Mouse (Mus musculus): ENCODE data around the gene C530025M09Rik. TPM values are rescaled to one million over a fixed set of nuclear protein-coding genes. Genes with fewer than 3 reads are reported as not detected.

Gene C530025M09Rik
- total and polyA plus RNA-seq, 3 experiments, result not detected

- no peak for DNase-seq (ENCODE audit: extremely low read depth)
- Histone ChIP-seq H3K36me3 (replicated peaks in 1 of 2; ENCODE audit: control insufficient read depth in 1 of 2, insufficient read depth in 1 of 2, low read length in 1 of 2) (no peaks in the 10 kb centered on the region), H3K9ac (ENCODE audit: insufficient read depth, low read depth) (no peak overlapping the region), H3K9me3 (replicated peaks; ENCODE audit: low read length) (no peaks in the 10 kb centered on the region), H3K4me2 (ENCODE audit: insufficient read depth, low read depth, poor library complexity, severe bottlenecking) (no peak overlapping the region), H3K4me1 (ENCODE audit: control insufficient read depth in 1 of 2, insufficient read depth in 2 of 2) (no peaks in the 10 kb centered on the region), H3K27ac (ENCODE audit: insufficient read depth, low read depth) (no peak overlapping the region), H3K4me3 (replicated peaks in 1 of 3; ENCODE audit: low read depth in 2 of 3, low read length in 2 of 3, poor library complexity in 1 of 3) (no peak overlapping the region), H3K79me2 (replicated peaks; ENCODE audit: control insufficient read depth, extremely low read depth, insufficient read depth, poor library complexity, severe bottlenecking) (no peaks in the 10 kb centered on the region), H3K27me3 (replicated peaks) (peaks cover 1% of the 10 kb centered on the region)
- in situ Hi-C loops (cut with MboI; ENCODE audit: low pct_ligation_motif_present, low pct_unique_long_range_greater_than_20kb, low sequenced_read_pairs) (no loop called here), dilution Hi-C loops (cut with MboI; ENCODE audit: extremely low pct_ligation_motif_present, extremely low pct_unique_long_range_greater_than_20kb, low sequenced_read_pairs) (no loop called here)
- TF ChIP-seq ETS1 (conservative IDR thresholded peaks at IDR 0.05; ENCODE audit: low read depth, low read length) (no peak), CHD2 (IDR thresholded peaks at IDR 0.05; ENCODE audit: low read length) (no peak), TBP (conservative IDR thresholded peaks at IDR 0.05; ENCODE audit: low read depth, low read length) (no peak), E2F4 (IDR thresholded peaks at IDR 0.05; ENCODE audit: insufficient replicate concordance, low read depth, low read length) (no peak), MAZ (IDR thresholded peaks at IDR 0.05; ENCODE audit: low read depth, low read length) (no peak), PAX5 (IDR thresholded peaks at IDR 0.05; ENCODE audit: low read length) (no peak), CTCF (conservative IDR thresholded peaks at IDR 0.05 in 1 of 2, IDR thresholded peaks at IDR 0.05 in 1 of 2; ENCODE audit: low read depth in 2 of 2, low read length in 2 of 2) (no peak), ZMIZ1 (IDR thresholded peaks at IDR 0.05; ENCODE audit: low read depth, low read length) (no peak), RAD21 (IDR thresholded peaks at IDR 0.05; ENCODE audit: low read depth, low read length) (no peak), MYC (IDR thresholded peaks at IDR 0.05; ENCODE audit: low read depth, low read length) (no peak), USF1 (IDR thresholded peaks at IDR 0.05; ENCODE audit: low read depth, low read length) (no peak), UBTF (IDR thresholded peaks at IDR 0.05; ENCODE audit: low read depth, low read length) (no peak), MXI1 (IDR thresholded peaks at IDR 0.05; ENCODE audit: low read depth, low read length) (no peak), ZC3H11A (IDR thresholded peaks at IDR 0.05; ENCODE audit: low read depth, low read length) (no peak)
Observed at GRCm38 (mm10) chr2:149870496-149870895, 39.5 kb upstream of the C530025M09Rik start.

GRCm38 (mm10) chr2:149865914-149866435, 35.0 kb upstream of the C530025M09Rik start:
- Histone ChIP-seq H3K4me3 (replicated peaks in 1 of 3; ENCODE audit: low read depth in 2 of 3, low read length in 2 of 3, poor library complexity in 1 of 3) (no peak overlapping the region), H3K27ac (ENCODE audit: insufficient read depth, low read depth) (no peak overlapping the region), H3K4me2 (ENCODE audit: insufficient read depth, low read depth, poor library complexity, severe bottlenecking) (no peak overlapping the region), H3K4me1 (ENCODE audit: control insufficient read depth in 1 of 2, insufficient read depth in 2 of 2) (no peaks in the 10 kb centered on the region), H3K9ac (ENCODE audit: insufficient read depth, low read depth) (no peak overlapping the region), H3K36me3 (replicated peaks in 1 of 2; ENCODE audit: control insufficient read depth in 1 of 2, insufficient read depth in 1 of 2, low read length in 1 of 2) (no peaks in the 10 kb centered on the region), H3K79me2 (replicated peaks; ENCODE audit: control insufficient read depth, extremely low read depth, insufficient read depth, poor library complexity, severe bottlenecking) (no peaks in the 10 kb centered on the region), H3K27me3 (replicated peaks) (no peaks in the 10 kb centered on the region), H3K9me3 (replicated peaks; ENCODE audit: low read length) (no peaks in the 10 kb centered on the region)
- dilution Hi-C loops (cut with MboI; ENCODE audit: extremely low pct_ligation_motif_present, extremely low pct_unique_long_range_greater_than_20kb, low sequenced_read_pairs) (no loop called here), in situ Hi-C loops (cut with MboI; ENCODE audit: low pct_ligation_motif_present, low pct_unique_long_range_greater_than_20kb, low sequenced_read_pairs) (no loop called here)
- TF ChIP-seq KAT2A (IDR thresholded peaks at IDR 0.05; ENCODE audit: insufficient replicate concordance, low read length) (no peak), IRF4 (IDR thresholded peaks at IDR 0.05; ENCODE audit: low read depth, low read length) (no peak), BHLHE40 (IDR thresholded peaks at IDR 0.05; ENCODE audit: low read depth, low read length) (no peak), PAX5 (IDR thresholded peaks at IDR 0.05; ENCODE audit: low read length) (no peak), MAX (IDR thresholded peaks at IDR 0.05; ENCODE audit: low read length) (no peak), JUN (IDR thresholded peaks at IDR 0.05; ENCODE audit: insufficient read depth, low read depth, low read length) (no peak), SMC3 (IDR thresholded peaks at IDR 0.05; ENCODE audit: low read depth, low read length) (no peak), SIN3A (IDR thresholded peaks at IDR 0.05; ENCODE audit: low read length) (no peak), MAZ (IDR thresholded peaks at IDR 0.05; ENCODE audit: low read depth, low read length) (no peak), CTCF (conservative IDR thresholded peaks at IDR 0.05 in 1 of 2, IDR thresholded peaks at IDR 0.05 in 1 of 2; ENCODE audit: low read depth in 2 of 2, low read length in 2 of 2) (no peak), MEF2A (IDR thresholded peaks at IDR 0.05; ENCODE audit: borderline replicate concordance, low read depth, low read length) (no peak), CHD2 (IDR thresholded peaks at IDR 0.05; ENCODE audit: low read length) (no peak), POLR2AphosphoS2 (IDR thresholded peaks at IDR 0.05; ENCODE audit: low read depth, low read length) (no peak)
- DNase-seq (ENCODE audit: extremely low read depth), result no peak

All from CH12.LX (cell line).